Mouse (Mus musculus) E14TG2a.4 (cell line): ENCODE results near the gene Mpo.

Experiments
- CTCF ChIP-seq: conservative IDR thresholded peaks from 2 replicates; pipeline ENCODE4 v1.5.1; 2014; ENCODE audit warnings: low read length
- NANOG ChIP-seq: IDR thresholded peaks from 2 replicates; pipeline ENCODE4 v1.6.1; 2014; ENCODE audit warnings: borderline replicate concordance, low read length, mixed read lengths
- POU5F1 ChIP-seq: IDR thresholded peaks from 2 replicates; pipeline ENCODE4 v1.6.1; 2014; ENCODE audit warnings: low read length, borderline replicate concordance

DNA sequence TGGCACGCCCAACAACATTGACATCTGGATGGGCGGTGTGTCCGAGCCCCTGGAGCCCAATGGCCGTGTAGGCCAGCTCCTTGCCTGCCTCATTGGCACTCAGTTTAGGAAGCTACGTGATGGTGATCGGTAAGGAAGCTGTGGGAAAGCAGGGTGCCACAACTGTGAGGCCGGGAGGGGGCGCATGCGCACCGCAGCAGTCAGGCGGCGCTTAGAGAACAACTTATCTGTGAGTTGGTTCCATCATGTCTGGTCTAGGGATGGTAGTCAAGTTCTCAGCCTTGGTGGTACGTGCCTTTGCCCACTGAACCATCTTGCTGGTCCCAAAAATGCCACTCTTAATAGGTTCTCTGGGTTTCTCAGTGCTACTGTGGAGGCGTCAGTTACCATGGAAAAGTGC is 9.2 kb downstream of the Mpo start:
- TF ChIP-seq CTCF (no peak), POU5F1 (no peak), NANOG (no peak)
